Mouse (Mus musculus): ENCODE results near the gene Apobec1.

GRCm38 (mm10) chr6:122609771-122610170 is 7.5 kb upstream of the Apobec1 start, which contains the start of gene Gdf3:
- TF ChIP-seq CTCF (IDR thresholded peaks at IDR 0.05; ENCODE audit: low read depth) (no peak), EP300 (IDR thresholded peaks at IDR 0.05; ENCODE audit: low read depth) (no peak)

Measured in heart, postnatal 0 days (tissue).